Mouse (Mus musculus): ENCODE results near the gene Fpr-rs4.
"Not testable (repeated sequence)": the region's sequence is repeated elsewhere in the genome, so short reads cannot be mapped to it uniquely, and the experiment has no call there.

Fpr-rs4 gene

DNA sequence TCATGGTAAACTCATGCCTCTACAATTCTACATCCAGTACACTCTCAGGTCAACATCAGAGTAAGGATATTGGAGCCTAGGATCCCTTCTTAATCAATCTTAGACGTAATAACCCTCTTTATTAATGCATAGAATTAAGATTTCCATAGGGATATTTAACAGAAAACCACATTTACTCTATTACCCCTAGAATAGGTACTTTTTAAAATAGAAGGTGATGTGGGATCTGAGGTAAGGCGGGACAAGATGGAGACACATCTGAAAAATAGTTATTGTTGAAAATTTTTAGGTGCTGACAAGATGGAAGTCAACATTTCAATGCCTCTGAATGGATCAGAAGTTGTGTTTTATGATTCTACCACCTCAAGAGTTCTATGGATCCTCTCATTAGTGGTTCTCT, at the start of gene Fpr-rs4:
Gene Fpr-rs4, plus strand, starts transcription at position 301 of the 400 bp plus-strand sequence.
- DNase-seq (ENCODE audit: low read depth in 1 of 2, low spot score in 2 of 2), result no peak

- DNase-seq (ENCODE audit: low read depth in 1 of 2, low spot score in 2 of 2), result no peak
These were observed 48.1 kb upstream of the Fpr-rs4 start for GRCm38 (mm10) chr17:17973443-17973842.

DNA sequence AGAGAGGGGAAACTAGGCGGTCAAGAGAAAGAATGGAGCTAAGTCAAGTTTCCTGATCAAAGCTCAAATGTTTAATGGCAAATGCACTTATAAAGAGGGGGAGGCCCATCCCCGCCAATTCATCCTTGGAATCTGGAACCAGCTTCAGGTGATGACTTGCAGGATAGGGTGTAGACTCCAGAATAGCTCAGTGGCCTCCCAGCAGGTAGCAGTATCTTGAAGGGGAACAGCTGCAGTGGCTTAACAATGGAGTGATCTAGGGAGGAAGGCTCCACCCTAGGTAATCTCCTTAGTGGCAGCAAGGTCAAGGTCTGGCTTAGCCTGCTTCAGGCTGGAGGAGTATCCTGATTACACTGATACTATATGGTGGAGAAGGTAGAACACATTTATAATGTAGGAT, 40.3 kb upstream of the Fpr-rs4 start:
- DNase-seq (ENCODE audit: low read depth in 1 of 2, low spot score in 2 of 2), result not testable (repeated sequence)

DNA sequence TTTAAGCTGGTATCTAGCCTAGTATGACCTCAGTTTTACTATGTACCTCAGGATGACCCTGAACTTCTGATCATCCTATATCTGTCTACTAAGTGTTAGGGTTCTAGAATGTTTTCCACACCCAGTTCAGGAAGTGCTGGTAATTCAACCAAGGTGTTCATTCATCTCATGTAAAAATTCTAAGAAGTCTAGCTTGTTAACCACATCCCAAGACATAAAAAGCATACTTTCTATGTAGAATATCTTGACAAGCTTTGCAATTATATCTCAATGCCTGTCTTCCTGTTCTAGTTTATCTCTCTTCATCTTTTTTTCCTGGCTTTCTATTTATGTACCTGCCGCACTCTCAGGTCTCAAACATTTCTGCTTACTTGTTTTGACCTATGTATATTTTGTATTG, 16.8 kb upstream of the Fpr-rs4 start:
- no peak for DNase-seq (ENCODE audit: low read depth in 1 of 2, low spot score in 2 of 2)

- DNase-seq (ENCODE audit: low read depth in 1 of 2, low spot score in 2 of 2), result no peak
These were observed 27.6 kb downstream of the Fpr-rs4 start, which contains the start of gene Vmn2r124 for GRCm38 (mm10) chr17:18049124-18049523. Vmn2r124 (plus strand) TSS chr17:18049424.

Measured in monocyte, adult 2 months (primary cell).